Mouse (Mus musculus) limb, embryonic 14.5 days (tissue): Measurements from ENCODE around the gene Bckdk. TPM values are rescaled to one million over a fixed set of nuclear protein-coding genes. Genes with fewer than 3 reads are reported as not detected.
A peak's percentile ranks its signal among the peaks of the same experiment; 100 is the strongest.

Experiments
- ATAC-seq: fragments of 200-750 bp; cut with Nextera tagmentation; 2 replicates; pipeline ENCODE4 v1.8.0; 2017; ENCODE audit warnings: low read depth, moderate number of reproducible peaks, moderate TSS enrichment; ENCODE audit not compliant: low FRiP score
- DNase-seq: peaks from one replicate; pipeline ENCODE4 v3.0.0-alpha.2; 2015; ENCODE audit warnings: low spot score
- H3K27ac ChIP-seq: fragments of 300-500 bp; sonication (generic); replicated peaks from 2 replicates; pipeline ENCODE4 v1.5.1; 2014; ENCODE audit warnings: low read depth, mild to moderate bottlenecking, low read length, moderate library complexity, mixed read lengths
- H3K27me3 ChIP-seq: fragments of 300-500 bp; sonication (generic); 2 replicates; pipeline ENCODE4 v1.6.1; 2014; ENCODE audit warnings: low read length, mixed read lengths; ENCODE audit not compliant: control insufficient read depth, insufficient read depth
- H3K36me3 ChIP-seq: fragments of 300-500 bp; sonication (generic); 2 replicates; pipeline ENCODE4 v1.6.1; 2014; ENCODE audit warnings: mild to moderate bottlenecking, low read length, moderate library complexity, mixed read lengths; ENCODE audit not compliant: control insufficient read depth, insufficient read depth
- H3K4me1 ChIP-seq: fragments of 300-500 bp; sonication (generic); 2 replicates; pipeline ENCODE4 v1.6.1; 2014; ENCODE audit warnings: antibody characterized with exemption, low read length, mixed read lengths; ENCODE audit not compliant: control insufficient read depth, insufficient read depth
- H3K4me2 ChIP-seq: fragments of 300-500 bp; sonication (generic); replicated peaks from 2 replicates; pipeline ENCODE4 v1.6.1; 2014; ENCODE audit warnings: low read depth, mild to moderate bottlenecking, low read length, moderate library complexity; ENCODE audit not compliant: severe bottlenecking
- H3K4me3 ChIP-seq: fragments of 300-500 bp; sonication (generic); replicated peaks from 2 replicates; pipeline ENCODE4 v1.5.1; 2014; ENCODE audit warnings: low read length
- H3K9ac ChIP-seq: fragments of 300-500 bp; sonication (generic); 2 replicates; pipeline ENCODE4 v1.6.1; 2014; ENCODE audit warnings: mild to moderate bottlenecking, low read depth, low read length, moderate library complexity; ENCODE audit not compliant: severe bottlenecking
- H3K9me3 ChIP-seq: fragments of 300-500 bp; sonication (generic); 2 replicates; pipeline ENCODE4 v1.6.1; 2016; ENCODE audit warnings: low read length; ENCODE audit not compliant: control insufficient read depth
- POLR2A ChIP-seq: fragments of 200-500 bp; IDR thresholded peaks from 2 replicates; pipeline ENCODE4 v1.8.0; 2012; ENCODE audit warnings: inconsistent platforms, mild to moderate bottlenecking, moderate library complexity, borderline replicate concordance; ENCODE audit not compliant: insufficient read depth, insufficient read length; ENCODE audit errors: extremely low read depth
- WGBS: fragments of 180-500 bp; shearing (Covaris S2); extraction: QIAGEN DNeasy Blood & Tissue Kit; methylation state at CpG from one replicate; pipeline ENCODE4 v1.1.7; 2014; 5-methylcytosine and 5-hydroxymethylcytosine counted together
- polyA plus RNA-seq, 2 experiments: library from polyadenylated mRNA; depleted of rRNA in 1 of 2; stranded (reverse) in 1 of 2; unstranded in 1 of 2; fragments of >200 nt; fragmentation: Nextera tagmentation in 1 of 2; extraction: Ambion mirVana in 1 of 2; gene quantifications; 2 replicates each; pipeline versions ENCODE4 v1.2.1 to v1.2.3; 2012 to 2014

Bckdk gene
- polyA plus RNA-seq, 2 experiments: 67.0 to 122 TPM

DNA sequence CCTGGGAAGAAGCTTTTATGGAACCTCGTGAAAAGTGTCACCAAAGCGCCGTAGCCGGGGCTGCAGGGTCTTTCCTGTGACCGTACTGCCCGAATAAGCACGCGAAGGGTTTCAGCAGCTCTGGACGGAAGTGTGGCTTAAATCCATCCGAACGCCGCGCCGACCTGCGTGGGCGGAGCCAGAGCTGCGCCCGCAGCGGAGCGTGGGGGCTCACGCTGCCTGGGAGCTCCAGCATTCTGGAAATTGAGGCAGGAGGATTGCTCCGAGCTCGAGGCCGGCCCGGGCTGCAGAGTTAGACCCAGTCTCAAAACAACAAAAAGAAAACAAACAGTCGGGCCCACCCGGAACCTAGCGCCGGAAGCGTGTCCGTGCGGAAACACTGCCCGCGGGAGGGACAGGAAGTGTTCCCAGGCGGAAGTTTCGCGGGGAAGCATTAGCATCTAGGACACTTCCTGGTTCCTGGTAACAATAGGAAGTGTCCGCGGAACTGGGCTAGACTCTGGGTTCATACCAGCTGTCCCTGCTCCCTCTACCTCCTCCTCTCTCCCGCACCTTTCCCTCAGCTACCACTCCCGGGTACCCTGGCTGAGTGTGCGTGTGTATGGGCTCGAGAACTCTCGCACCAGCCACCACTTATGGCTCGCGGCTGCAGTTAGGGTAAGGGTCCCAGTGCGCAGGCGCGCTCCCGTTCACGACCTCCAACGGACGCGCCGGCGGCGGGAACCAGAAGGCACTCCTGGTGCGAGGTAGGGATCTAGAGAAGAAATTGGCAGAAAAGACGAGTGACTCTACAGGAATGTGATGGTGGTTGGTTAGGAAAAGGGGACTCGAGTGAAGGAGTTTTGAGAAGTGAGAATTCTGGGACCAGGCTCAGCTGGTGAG, 27.2 kb upstream of the Bckdk start, which contains the start of gene Zfp668:
Zfp668 (minus strand) TSS at position 362 of the 882 bp plus-strand sequence.
- DNase-seq: peak; percentile 97
- H3K27ac ChIP-seq: peak within 1 kb of the TSS; percentile 99
- H3K4me3 ChIP-seq: peak within 1 kb of the TSS; percentile 94
- peak; percentile 40; the same call in 1 of the 2 replicates for TF ChIP-seq POLR2A
- peak within 1 kb of the TSS; percentile 74 for H3K4me2 ChIP-seq
- WGBS: under 1% methylated on average over 60 of the region's 60 CpGs
- ATAC-seq: peak; percentile 58
- peak within 1 kb of the TSS; percentile 97 for H3K9ac ChIP-seq
- H3K4me1 ChIP-seq: peaks cover 14% of the 10 kb centered on the region
- H3K27me3 ChIP-seq: no peaks in the 10 kb centered on the region
- peaks cover 39% of the 10 kb centered on the region for H3K36me3 ChIP-seq
- no peaks in the 10 kb centered on the region for H3K9me3 ChIP-seq

DNA sequence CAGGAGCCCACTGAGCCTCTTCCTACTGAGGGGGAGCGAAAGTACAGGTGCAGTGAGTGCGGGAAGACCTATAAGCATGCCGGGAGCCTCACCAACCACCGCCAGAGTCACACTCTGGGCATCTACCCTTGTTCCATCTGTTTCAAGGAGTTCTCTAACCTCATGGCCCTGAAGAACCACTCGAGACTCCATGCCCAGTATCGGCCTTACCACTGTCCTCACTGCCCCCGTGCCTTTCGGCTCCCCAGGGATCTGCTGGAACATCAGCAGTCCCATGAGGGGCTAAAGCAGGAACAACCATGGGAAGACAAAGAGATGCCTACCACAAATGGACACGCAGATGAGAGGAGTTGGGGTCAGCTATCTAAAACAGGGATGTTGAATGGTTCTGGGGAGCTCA, 24.6 kb upstream of the Bckdk start:
- no peak overlapping the region for H3K9ac ChIP-seq
- no peak overlapping the region for H3K27ac ChIP-seq
- no peaks in the 10 kb centered on the region for H3K27me3 ChIP-seq
- H3K9me3 ChIP-seq: no peaks in the 10 kb centered on the region
- H3K4me2 ChIP-seq: no peak overlapping the region
- TF ChIP-seq POLR2A: no peak
- DNase-seq (no peak), ATAC-seq (no peak)
- H3K4me1 ChIP-seq: peaks cover 10% of the 10 kb centered on the region
- H3K36me3 ChIP-seq: peaks cover 61% of the 10 kb centered on the region
- no peak overlapping the region for H3K4me3 ChIP-seq
- WGBS: 97% methylated on average over 9 of the region's 9 CpGs

DNA sequence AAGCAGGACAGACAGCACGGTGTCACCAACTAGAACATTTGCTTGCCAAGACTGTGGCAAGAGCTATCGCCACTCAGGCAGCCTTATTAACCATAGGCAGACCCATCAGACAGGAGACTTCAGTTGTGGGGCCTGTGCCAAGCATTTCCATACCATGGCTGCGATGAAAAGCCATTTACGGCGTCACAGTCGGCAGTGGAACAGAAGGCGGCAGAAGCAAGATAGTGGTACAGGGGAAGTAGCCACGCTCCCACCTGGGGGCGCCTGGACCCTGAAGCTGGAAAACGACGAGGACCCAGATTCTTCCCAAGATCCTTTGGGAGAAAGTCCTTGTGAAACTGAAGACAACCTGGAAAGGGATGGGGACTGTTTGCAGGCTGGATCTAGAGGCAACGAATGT, 23.5 kb upstream of the Bckdk start:
- H3K27me3 ChIP-seq: no peaks in the 10 kb centered on the region
- no peak for ATAC-seq
- H3K36me3 ChIP-seq: peaks cover 72% of the 10 kb centered on the region
- no peak overlapping the region for H3K9ac ChIP-seq
- 88% methylated on average over 12 of the region's 12 CpGs for WGBS
- no peak overlapping the region for H3K27ac ChIP-seq
- H3K4me1 ChIP-seq: peaks cover 6% of the 10 kb centered on the region
- DNase-seq: no peak
- no peaks in the 10 kb centered on the region for H3K9me3 ChIP-seq
- no peak for TF ChIP-seq POLR2A
- no peak overlapping the region for H3K4me2 ChIP-seq
- H3K4me3 ChIP-seq: no peak overlapping the region

DNA sequence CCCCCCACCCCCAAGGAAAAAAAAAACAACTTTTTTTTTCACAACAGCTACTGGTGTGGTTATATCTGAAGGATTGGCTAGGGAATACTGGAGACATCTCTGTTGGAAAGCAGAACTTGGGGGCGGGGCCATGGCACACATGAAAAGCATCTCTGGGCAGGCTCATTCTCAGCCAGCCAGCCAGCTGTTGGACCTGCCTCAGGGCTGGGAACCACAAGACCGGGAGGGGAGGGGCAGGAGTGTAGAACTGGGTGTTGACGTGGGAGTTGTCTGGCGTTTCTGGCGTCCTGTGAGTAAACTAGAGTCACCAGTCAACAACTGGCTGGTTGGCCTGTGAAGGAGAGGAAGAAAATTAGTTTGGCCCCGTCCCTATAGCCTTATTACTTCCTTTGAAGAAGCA, 17.9 kb upstream of the Bckdk start:
- no peak for TF ChIP-seq POLR2A
- DNase-seq (no peak), ATAC-seq (no peak)
- Histone ChIP-seq H3K27ac (no peak overlapping the region), H3K4me2 (no peak overlapping the region), H3K9me3 (no peaks in the 10 kb centered on the region), H3K36me3 (peaks cover 91% of the 10 kb centered on the region), H3K27me3 (no peaks in the 10 kb centered on the region), H3K4me1 (no peaks in the 10 kb centered on the region), H3K9ac (no peak overlapping the region), H3K4me3 (no peak overlapping the region)
- WGBS: 46% methylated on average over 6 of the region's 6 CpGs

DNA sequence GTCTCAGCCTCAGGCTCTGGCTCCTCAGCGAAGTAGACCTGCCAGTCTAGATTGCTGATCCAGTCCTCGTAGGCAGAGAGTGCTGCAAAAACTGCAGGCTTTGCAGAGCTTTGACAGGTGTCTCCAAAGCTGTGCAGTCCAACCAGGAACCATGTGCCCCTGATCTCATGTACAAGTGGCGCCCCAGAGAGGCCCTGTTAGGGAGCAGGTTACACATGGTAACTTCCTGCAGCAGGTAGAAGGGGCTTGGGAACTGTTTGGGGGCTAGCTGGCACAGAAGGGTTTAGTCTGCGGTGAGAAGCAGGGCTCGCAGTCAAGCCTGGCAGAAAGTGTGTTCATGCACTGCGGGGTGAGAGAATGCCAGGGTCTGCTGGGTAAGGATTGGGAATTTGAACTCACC, 17.3 kb upstream of the Bckdk start:
- no peak overlapping the region for H3K4me3 ChIP-seq
- H3K9ac ChIP-seq: no peak overlapping the region
- DNase-seq: no peak
- no peak overlapping the region for H3K27ac ChIP-seq
- peaks cover 87% of the 10 kb centered on the region for H3K36me3 ChIP-seq
- TF ChIP-seq POLR2A: no peak
- no peaks in the 10 kb centered on the region for H3K27me3 ChIP-seq
- WGBS: 84% methylated on average over 6 of the region's 6 CpGs
- no peaks in the 10 kb centered on the region for H3K4me1 ChIP-seq
- no peak for ATAC-seq
- no peaks in the 10 kb centered on the region for H3K9me3 ChIP-seq
- H3K4me2 ChIP-seq: no peak overlapping the region
